Mouse (Mus musculus): ENCODE results near the gene Bach1.

DNA sequence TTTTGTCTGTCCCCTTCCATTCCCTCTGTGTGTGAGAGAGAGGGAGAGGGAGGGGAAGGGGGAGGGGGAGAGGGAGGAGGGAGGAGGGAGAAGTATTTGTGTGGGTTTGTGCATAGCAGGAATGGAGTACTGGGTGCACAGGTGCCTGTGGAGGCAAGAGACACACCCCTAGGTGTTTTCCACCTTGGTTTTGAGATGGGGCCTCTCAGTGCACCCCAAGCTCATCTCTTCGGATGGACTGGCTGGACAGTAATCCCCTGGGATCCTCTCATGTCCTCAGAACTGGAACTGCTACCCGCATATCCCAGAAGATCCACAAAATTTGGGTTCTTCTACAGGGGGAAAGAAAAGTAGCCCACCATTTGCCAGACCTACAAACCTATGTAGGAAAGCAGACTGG is 36.2 kb upstream of the Bach1 start:
- no peak for TF ChIP-seq CTCF (IDR thresholded peaks at IDR 0.05; ENCODE audit: extremely low read depth, insufficient read depth, insufficient read length, insufficient replicate concordance)
- TF ChIP-seq POLR2A (IDR thresholded peaks at IDR 0.05; ENCODE audit: low read depth, low read length): no peak

Measured in spleen, adult 2 months (tissue).